Comparison of ENCODE assay signal across 9 mouse cellular contexts in the genomic region with DNA sequence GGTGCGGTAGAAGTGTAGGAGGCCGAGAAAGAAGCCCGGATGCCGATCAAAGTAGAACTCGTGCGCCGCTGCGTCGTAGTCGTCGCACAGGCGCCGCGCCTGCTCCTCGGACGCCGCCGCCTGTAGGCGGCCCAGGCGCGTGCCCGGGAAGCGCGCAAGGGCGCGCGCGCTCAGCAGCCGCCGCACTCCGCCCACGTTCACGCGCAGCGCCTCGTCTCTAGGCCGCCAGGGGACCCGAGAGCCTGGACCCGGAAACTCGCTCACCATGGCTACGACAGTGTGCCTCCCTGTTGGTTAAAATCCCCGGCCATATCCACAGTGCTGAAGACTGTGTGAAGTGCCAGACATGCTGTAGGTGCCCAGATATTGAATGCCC. TPM values are rescaled to one million over a fixed set of nuclear protein-coding genes. Genes with fewer than 3 reads are reported as not detected.
DNase-seq lines count a peak whose midpoint lies in the region; ATAC-seq and TF ChIP-seq lines count a peak whose summit lies in the region.
"Had no signal": no experiment of that assay in that cellular context is flagged by ENCODE, and none has a peak within 500 bp of the region (broad histone marks: within the 10 kb centered on the region; RNA-seq: fewer than 3 reads in every experiment).

No protein-coding gene starts in this region.

- H3K27me3 ChIP-seq in heart, embryonic 10.5 days (ENCODE audit: insufficient read depth, poor library complexity, severe bottlenecking), result peaks cover 95% of the 10 kb centered on the region
- H3K27me3 ChIP-seq in thymus, adult 2 months (ENCODE audit: control insufficient read depth, insufficient read depth, low read length), result peaks cover 31% of the 10 kb centered on the region; the same call in 1 of the 2 replicates
- H3K27me3 ChIP-seq in intestine, postnatal 0 days (replicated peaks; ENCODE audit: control insufficient read depth, insufficient read depth, low read length), result peaks cover 44% of the 10 kb centered on the region
- H3K27me3 ChIP-seq in midbrain, postnatal 0 days (ENCODE audit: insufficient read depth, low read length), result peaks cover 61% of the 10 kb centered on the region
- H3K27me3 ChIP-seq: CH12.LX had no signal

- H3K27ac ChIP-seq in heart, embryonic 10.5 days, result no peak overlapping the region
- H3K27ac ChIP-seq in thymus, adult 2 months (ENCODE audit: control insufficient read depth, insufficient read depth, low read length), result no peak overlapping the region
- H3K27ac ChIP-seq in intestine, postnatal 0 days (ENCODE audit: low read depth, low read length), result no peak overlapping the region
- H3K27ac ChIP-seq in midbrain, postnatal 0 days (ENCODE audit: low read depth, low read length), result no peak overlapping the region

- H3K36me3 ChIP-seq in heart, embryonic 10.5 days, result no peaks in the 10 kb centered on the region
- H3K36me3 ChIP-seq in thymus, adult 2 months (ENCODE audit: control insufficient read depth, insufficient read depth, low read length), result no peaks in the 10 kb centered on the region
- no peaks in the 10 kb centered on the region for H3K36me3 ChIP-seq in intestine, postnatal 0 days (ENCODE audit: control insufficient read depth, insufficient read depth)
- H3K36me3 ChIP-seq in midbrain, postnatal 0 days (ENCODE audit: insufficient read depth, low read length), result no peaks in the 10 kb centered on the region

- peaks cover 30% of the 10 kb centered on the region for H3K4me1 ChIP-seq in heart, embryonic 10.5 days
- 0 out of 2 replicates have a peak, but pooled peaks cover 4% of the 10 kb centered on the region for H3K4me1 ChIP-seq in thymus, adult 2 months (replicated peaks; ENCODE audit: control insufficient read depth, insufficient read depth, low read length)
- 0 out of 2 replicates have a peak, but pooled peaks cover 8% of the 10 kb centered on the region for H3K4me1 ChIP-seq in intestine, postnatal 0 days (replicated peaks; ENCODE audit: control insufficient read depth, insufficient read depth, low read length)
- H3K4me1 ChIP-seq in midbrain, postnatal 0 days (ENCODE audit: insufficient read depth, low read length), result no peaks in the 10 kb centered on the region

- H3K4me2 ChIP-seq in intestine, postnatal 0 days (replicated peaks; ENCODE audit: low read depth), result peak overlapping the region; percentile 52
- H3K4me2 ChIP-seq in midbrain, postnatal 0 days (ENCODE audit: low read depth, low read length, poor library complexity, severe bottlenecking), result peak overlapping the region; percentile 58

- peak overlapping the region; percentile 57 for H3K4me3 ChIP-seq in heart, embryonic 10.5 days
- no peak overlapping the region for H3K4me3 ChIP-seq in thymus, adult 2 months (ENCODE audit: control insufficient read depth, insufficient read depth, low read length)
- H3K4me3 ChIP-seq in intestine, postnatal 0 days (ENCODE audit: low read depth, low read length), result peak overlapping the region; percentile 26
- peak overlapping the region; percentile 40 for H3K4me3 ChIP-seq in midbrain, postnatal 0 days (ENCODE audit: low read depth, low read length)

- no peak for ATAC-seq in intestine, postnatal 0 days
- ATAC-seq in midbrain, postnatal 0 days (ENCODE audit: low FRiP score), result peak; percentile 75

- no peak for DNase-seq in heart, embryonic 10.5 days (ENCODE audit: low spot score)
- DNase-seq in heart, postnatal 4 days, result no peak
- peak; percentile 5 for DNase-seq in thymus, postnatal 14 days
- DNase-seq in thymus, adult 2 months, result no peak
- DNase-seq in midbrain, postnatal 0 days (ENCODE audit: low spot score), result peak; percentile 60
- no peak for DNase-seq in lung, postnatal 25 days (ENCODE audit: low spot score)
- no peak for DNase-seq in kidney, postnatal 14 days

- no peak for TF ChIP-seq CTCF in thymus, adult 2 months (IDR thresholded peaks at IDR 0.05; ENCODE audit: borderline replicate concordance, control insufficient read depth, extremely low read depth, insufficient read depth, low read length, poor library complexity)
- TF ChIP-seq CTCF in intestine, postnatal 0 days (IDR thresholded peaks at IDR 0.05; ENCODE audit: low read depth), result 0 out of 2 replicates have a peak, but pooled peaks have one; percentile 24
- TF ChIP-seq CTCF in midbrain, postnatal 0 days (IDR thresholded peaks at IDR 0.05), result peak; percentile 38; the same call in 1 of the 2 replicates

- H3K9ac ChIP-seq in intestine, postnatal 0 days (ENCODE audit: low read depth, low read length), result no peak overlapping the region
- peak overlapping the region; percentile 55; the same call in 1 of the 2 replicates for H3K9ac ChIP-seq in midbrain, postnatal 0 days (replicated peaks; ENCODE audit: low read length, poor library complexity, severe bottlenecking)

- no peaks in the 10 kb centered on the region for H3K9me3 ChIP-seq in heart, embryonic 10.5 days
- H3K9me3 ChIP-seq in intestine, postnatal 0 days (ENCODE audit: control insufficient read depth), result no peaks in the 10 kb centered on the region
- no peaks in the 10 kb centered on the region for H3K9me3 ChIP-seq in midbrain, postnatal 0 days (ENCODE audit: low read length)

- 12% methylated on average over 42 of the region's 42 CpGs for WGBS in heart, embryonic 10.5 days
- WGBS in thymus, adult 2 months, result 24% methylated on average over 42 of the region's 42 CpGs
- WGBS in intestine, postnatal 0 days, result 13% methylated on average over 40 of the region's 42 CpGs
- 9% methylated on average over 40 of the region's 42 CpGs for WGBS in midbrain, postnatal 0 days

- no peak for TF ChIP-seq POLR2A in thymus, adult 2 months (IDR thresholded peaks at IDR 0.05; ENCODE audit: control insufficient read depth, extremely low read depth, insufficient read depth, low read length, poor library complexity)

RNA-seq across cellular contexts. Expression of a gene that starts 2.4 kb away (rescaled TPM):
- polyA plus RNA-seq in heart, embryonic 10.5 days (2016; fragmentation: Nextera tagmentation; extraction: Ambion mirVana), result not detected in 2 replicates
- total RNA-seq in heart, postnatal 4 days (2021), result under 1 TPM in 1 of 2 experiments, not detected in 1; 0.19 TPM
- 0.07 TPM in 1 of 2 replicates, not detected in the other for polyA plus RNA-seq in thymus, adult 2 months (2012; rRNA removed)
- polyA plus RNA-seq in intestine, postnatal 0 days (2015; fragmentation: Nextera tagmentation; extraction: Ambion mirVana), result 0.07 and 0.21 TPM in 2 replicates
- 10.1 and 15.6 TPM in 2 replicates for total RNA-seq in midbrain, postnatal 0 days (2014; rRNA removed)
- 3.8 and 4.3 TPM in 2 replicates for polyA plus RNA-seq in midbrain, postnatal 0 days (2015; fragmentation: Nextera tagmentation; extraction: Ambion mirVana)

RNA-seq across cellular contexts. Expression of a gene that starts 14.0 kb away (rescaled TPM):
- polyA plus RNA-seq in heart, embryonic 10.5 days (2016; fragmentation: Nextera tagmentation; extraction: Ambion mirVana), result not detected in 2 replicates
- not detected for total RNA-seq in heart, postnatal 4 days (2021)
- 0.11 and 0.65 TPM in 2 replicates for polyA plus RNA-seq in thymus, adult 2 months (2012; rRNA removed)
- 0.44 TPM in 1 of 2 replicates, not detected in the other for polyA plus RNA-seq in intestine, postnatal 0 days (2015; fragmentation: Nextera tagmentation; extraction: Ambion mirVana)
- total RNA-seq in midbrain, postnatal 0 days (2014; rRNA removed), result not detected in 2 replicates
- polyA plus RNA-seq in midbrain, postnatal 0 days (2015; fragmentation: Nextera tagmentation; extraction: Ambion mirVana), result not detected in 2 replicates
- total RNA-seq: CH12.LX had no signal

RNA-seq across cellular contexts. Expression of a gene that starts 21.8 kb away (rescaled TPM):
- polyA plus RNA-seq in heart, embryonic 10.5 days (2016; fragmentation: Nextera tagmentation; extraction: Ambion mirVana), result not detected in 2 replicates
- not detected for total RNA-seq in heart, postnatal 4 days (2021)
- 0.42 TPM in 1 of 2 replicates, not detected in the other for polyA plus RNA-seq in thymus, adult 2 months (2012; rRNA removed)
- not detected in 2 replicates for polyA plus RNA-seq in intestine, postnatal 0 days (2015; fragmentation: Nextera tagmentation; extraction: Ambion mirVana)
- total RNA-seq in midbrain, postnatal 0 days (2014; rRNA removed), result not detected in 2 replicates
- not detected in 2 replicates for polyA plus RNA-seq in midbrain, postnatal 0 days (2015; fragmentation: Nextera tagmentation; extraction: Ambion mirVana)
- total RNA-seq: CH12.LX had no signal

RNA-seq across cellular contexts. Expression of a gene that starts 31.4 kb away (rescaled TPM):
- not detected in 2 replicates for polyA plus RNA-seq in heart, embryonic 10.5 days (2016; fragmentation: Nextera tagmentation; extraction: Ambion mirVana)
- not detected for total RNA-seq in heart, postnatal 4 days (2021)
- not detected in 2 replicates for polyA plus RNA-seq in thymus, adult 2 months (2012; rRNA removed)
- not detected in 2 replicates for polyA plus RNA-seq in intestine, postnatal 0 days (2015; fragmentation: Nextera tagmentation; extraction: Ambion mirVana)
- not detected in 2 replicates for total RNA-seq in midbrain, postnatal 0 days (2014; rRNA removed)
- polyA plus RNA-seq in midbrain, postnatal 0 days (2015; fragmentation: Nextera tagmentation; extraction: Ambion mirVana), result not detected in 2 replicates
- total RNA-seq: CH12.LX had no signal

RNA-seq across cellular contexts. Expression of a gene that starts 52.9 kb away (rescaled TPM):
- not detected in 2 replicates for polyA plus RNA-seq in heart, embryonic 10.5 days (2016; fragmentation: Nextera tagmentation; extraction: Ambion mirVana)
- total RNA-seq in heart, postnatal 4 days (2021), result not detected
- not detected in 2 replicates for polyA plus RNA-seq in thymus, adult 2 months (2012; rRNA removed)
- polyA plus RNA-seq in intestine, postnatal 0 days (2015; fragmentation: Nextera tagmentation; extraction: Ambion mirVana), result 1.3 and 2.6 TPM in 2 replicates
- total RNA-seq in midbrain, postnatal 0 days (2014; rRNA removed), result not detected in 2 replicates
- not detected in 2 replicates for polyA plus RNA-seq in midbrain, postnatal 0 days (2015; fragmentation: Nextera tagmentation; extraction: Ambion mirVana)
- total RNA-seq: CH12.LX had no signal

Comparison
In these comparisons a context has a peak if more than half of its experiments do, and no peak if none do; other contexts are left out.
1. DNase-seq: peak in thymus, postnatal 14 days (single experiment) and midbrain, postnatal 0 days (single experiment); none in heart, embryonic 10.5 days (single experiment), heart, postnatal 4 days (single experiment), thymus, adult 2 months (single experiment), lung, postnatal 25 days (single experiment) and kidney, postnatal 14 days (single experiment).